Mouse (Mus musculus): ENCODE results near the gene Uba1. TPM values are rescaled to one million over a fixed set of nuclear protein-coding genes. Genes with fewer than 3 reads are reported as not detected.
A peak's percentile ranks its signal among the peaks of the same experiment; 100 is the strongest.

The Uba1 gene
- total RNA-seq, 1 experiment = 178 TPM

DNA sequence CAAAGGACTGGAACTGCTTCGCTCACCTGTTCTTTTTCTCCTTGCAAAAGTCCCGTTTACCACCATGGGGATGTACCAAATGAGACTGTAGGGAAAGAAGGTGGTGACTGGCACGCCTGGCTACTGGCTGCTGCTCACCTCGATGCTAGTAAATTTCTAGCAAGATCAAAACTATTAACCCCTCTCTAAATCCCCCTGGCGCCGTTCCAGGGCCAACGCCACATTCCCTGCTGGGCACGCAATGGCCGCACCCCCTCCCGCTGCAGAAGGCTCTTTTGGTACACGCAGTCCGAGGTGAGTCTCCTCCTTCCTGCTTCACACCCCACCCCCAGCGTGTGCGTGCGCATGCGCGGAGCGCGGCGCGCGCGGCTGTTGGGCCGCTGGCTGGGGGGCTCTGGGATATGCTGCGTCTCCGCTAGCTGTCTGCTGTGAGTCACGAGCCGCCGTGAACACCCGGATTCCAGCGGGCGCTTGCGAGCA is 30.0 kb downstream of the Uba1 start:
- TF ChIP-seq ZC3H11A (IDR thresholded peaks at IDR 0.05; ENCODE audit: borderline replicate concordance, low read depth, low read length) (no peak), ZNF384 (IDR thresholded peaks at IDR 0.05; ENCODE audit: low read depth, low read length) (no peak), MAFK (IDR thresholded peaks at IDR 0.05; ENCODE audit: insufficient read depth, low read depth, low read length) (no peak), CHD2 (IDR thresholded peaks at IDR 0.05; ENCODE audit: low read depth, low read length) (no peak)
- DNase-seq (ENCODE audit: low read depth, low spot score) = peak; percentile 56
- in situ Hi-C loops (cut with MboI; ENCODE audit: low sequenced_read_pairs in 2 of 2, unreplicated experiment in 2 of 2) = no loop called here
- Histone ChIP-seq H3K4me3 (ENCODE audit: insufficient read depth in 1 of 2, low read depth in 1 of 2, low read length in 2 of 2, poor library complexity in 1 of 2, severe bottlenecking in 1 of 2) (peak overlapping the region; percentile 95 to 98), H3K4me1 (ENCODE audit: control insufficient read depth in 2 of 2, insufficient read depth in 2 of 2, low read length in 2 of 2, poor library complexity in 1 of 2) (0 out of 4 replicates have a peak, but pooled peaks cover 0 to 2% of the 10 kb centered on the region in 2 experiments), H3K9me3 (ENCODE audit: control insufficient read depth, insufficient read depth, low read depth, low read length) (no peaks in the 10 kb centered on the region), H3K27ac (ENCODE audit: insufficient read depth, low read depth, low read length, poor library complexity, severe bottlenecking) (peak overlapping the region; percentile 93), H3K9ac (ENCODE audit: insufficient read depth, low read depth, low read length, poor library complexity, severe bottlenecking) (peak overlapping the region; percentile 99), H3K36me3 (ENCODE audit: control insufficient read depth, insufficient read depth, low read length, poor library complexity, severe bottlenecking) (peaks cover 9% of the 10 kb centered on the region)

DNA sequence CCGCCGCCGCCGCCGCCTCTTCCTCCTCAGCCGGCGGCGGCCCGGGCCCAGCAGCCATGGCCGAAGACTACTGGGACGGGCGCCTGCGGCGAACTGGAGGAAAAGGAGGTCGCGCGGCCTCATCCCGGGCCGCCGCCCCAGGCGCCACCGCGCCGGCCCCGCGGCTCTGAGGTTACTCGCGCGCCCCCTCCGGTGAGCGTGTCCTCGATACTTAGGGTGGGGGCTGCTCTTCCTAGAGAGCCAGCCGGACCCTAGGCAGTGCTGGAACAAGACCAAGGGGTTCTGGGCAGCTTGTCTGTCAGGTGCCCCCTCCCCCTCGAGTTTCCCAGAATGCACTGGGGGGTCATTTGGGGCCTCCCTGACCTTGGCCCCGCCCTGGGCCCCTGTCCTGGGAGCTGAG is 30.5 kb downstream of the Uba1 start:
- Histone ChIP-seq H3K9ac (ENCODE audit: insufficient read depth, low read depth, low read length, poor library complexity, severe bottlenecking) (peak overlapping the region; percentile 99), H3K9me3 (ENCODE audit: control insufficient read depth, insufficient read depth, low read depth, low read length) (no peaks in the 10 kb centered on the region), H3K27ac (ENCODE audit: insufficient read depth, low read depth, low read length, poor library complexity, severe bottlenecking) (peak overlapping the region; percentile 93), H3K36me3 (ENCODE audit: control insufficient read depth, insufficient read depth, low read length, poor library complexity, severe bottlenecking) (peaks cover 11% of the 10 kb centered on the region), H3K4me3 (ENCODE audit: insufficient read depth in 1 of 2, low read depth in 1 of 2, low read length in 2 of 2, poor library complexity in 1 of 2, severe bottlenecking in 1 of 2) (peak overlapping the region; percentile 95 to 98), H3K4me1 (ENCODE audit: control insufficient read depth in 2 of 2, insufficient read depth in 2 of 2, low read length in 2 of 2, poor library complexity in 1 of 2) (0 out of 4 replicates have a peak, but pooled peaks cover 0 to 2% of the 10 kb centered on the region in 2 experiments)
- no peak for TF ChIP-seq ZNF384 (IDR thresholded peaks at IDR 0.05; ENCODE audit: low read depth, low read length)
- no peak for TF ChIP-seq HCFC1 (IDR thresholded peaks at IDR 0.05; ENCODE audit: borderline replicate concordance, insufficient read depth, low read length)
- no peak for TF ChIP-seq CHD2 (IDR thresholded peaks at IDR 0.05; ENCODE audit: low read depth, low read length)
- no peak for TF ChIP-seq ZC3H11A (IDR thresholded peaks at IDR 0.05; ENCODE audit: borderline replicate concordance, low read depth, low read length)
- no peak for TF ChIP-seq MAFK (IDR thresholded peaks at IDR 0.05; ENCODE audit: insufficient read depth, low read depth, low read length)
- peak; percentile 42 for DNase-seq (ENCODE audit: low read depth, low spot score)
- in situ Hi-C loops (cut with MboI; ENCODE audit: low sequenced_read_pairs in 2 of 2, unreplicated experiment in 2 of 2) = no loop called here

- H3K27ac ChIP-seq (ENCODE audit: insufficient read depth, low read depth, low read length, poor library complexity, severe bottlenecking) = no peak overlapping the region
- peaks cover 31% of the 10 kb centered on the region for H3K36me3 ChIP-seq (ENCODE audit: control insufficient read depth, insufficient read depth, low read length, poor library complexity, severe bottlenecking)
- TF ChIP-seq ZC3H11A (IDR thresholded peaks at IDR 0.05; ENCODE audit: borderline replicate concordance, low read depth, low read length) (no peak), HCFC1 (IDR thresholded peaks at IDR 0.05; ENCODE audit: borderline replicate concordance, insufficient read depth, low read length) (no peak), ZNF384 (IDR thresholded peaks at IDR 0.05; ENCODE audit: low read depth, low read length) (no peak), MAFK (IDR thresholded peaks at IDR 0.05; ENCODE audit: insufficient read depth, low read depth, low read length) (no peak), CHD2 (IDR thresholded peaks at IDR 0.05; ENCODE audit: low read depth, low read length) (no peak)
- no peak for DNase-seq (ENCODE audit: low read depth, low spot score)
- 0 out of 4 replicates have a peak, but pooled peaks cover 0 to 2% of the 10 kb centered on the region in 2 experiments for H3K4me1 ChIP-seq (ENCODE audit: control insufficient read depth in 2 of 2, insufficient read depth in 2 of 2, low read length in 2 of 2, poor library complexity in 1 of 2)
- no peak overlapping the region for H3K9ac ChIP-seq (ENCODE audit: insufficient read depth, low read depth, low read length, poor library complexity, severe bottlenecking)
- in situ Hi-C loops (cut with MboI; ENCODE audit: low sequenced_read_pairs in 2 of 2, unreplicated experiment in 2 of 2) = no loop called here
- no peaks in the 10 kb centered on the region for H3K9me3 ChIP-seq (ENCODE audit: control insufficient read depth, insufficient read depth, low read depth, low read length)
- H3K4me3 ChIP-seq (ENCODE audit: insufficient read depth in 1 of 2, low read depth in 1 of 2, low read length in 2 of 2, poor library complexity in 1 of 2, severe bottlenecking in 1 of 2) = no peak overlapping the region
Measured at GRCm38 (mm10) chrX:20691566-20691965, 33.4 kb downstream of the Uba1 start.

DNA sequence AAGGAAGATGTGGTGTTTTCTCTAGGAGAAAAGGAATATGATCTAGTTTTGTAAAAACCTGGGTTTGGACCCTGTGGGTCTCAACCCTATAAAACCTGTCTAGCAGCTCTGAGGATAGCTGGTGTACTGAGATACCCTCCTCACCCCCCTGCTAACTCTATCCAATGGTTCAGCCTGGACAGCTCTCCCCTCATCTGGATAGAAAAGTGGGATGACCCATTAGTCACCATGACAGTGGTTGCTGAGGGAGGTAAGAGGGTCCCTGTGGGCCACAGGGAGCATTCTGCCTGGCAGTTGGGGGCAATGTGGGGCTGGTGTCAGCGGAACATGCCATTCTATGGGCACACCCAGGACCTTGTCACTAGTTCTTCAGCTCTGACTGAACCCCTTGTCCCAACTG is 34.5 kb downstream of the Uba1 start:
- H3K9me3 ChIP-seq (ENCODE audit: control insufficient read depth, insufficient read depth, low read depth, low read length) = no peaks in the 10 kb centered on the region
- H3K4me1 ChIP-seq (ENCODE audit: control insufficient read depth in 2 of 2, insufficient read depth in 2 of 2, low read length in 2 of 2, poor library complexity in 1 of 2) = 0 out of 4 replicates have a peak, but pooled peaks cover 0 to 2% of the 10 kb centered on the region in 2 experiments
- H3K27ac ChIP-seq (ENCODE audit: insufficient read depth, low read depth, low read length, poor library complexity, severe bottlenecking) = no peak overlapping the region
- H3K4me3 ChIP-seq (ENCODE audit: insufficient read depth in 1 of 2, low read depth in 1 of 2, low read length in 2 of 2, poor library complexity in 1 of 2, severe bottlenecking in 1 of 2) = no peak overlapping the region
- DNase-seq (ENCODE audit: low read depth, low spot score) = no peak
- in situ Hi-C loops (cut with MboI; ENCODE audit: low sequenced_read_pairs in 2 of 2, unreplicated experiment in 2 of 2) = no loop called here
- H3K9ac ChIP-seq (ENCODE audit: insufficient read depth, low read depth, low read length, poor library complexity, severe bottlenecking) = no peak overlapping the region
- TF ChIP-seq CHD2 (IDR thresholded peaks at IDR 0.05; ENCODE audit: low read depth, low read length) (no peak), ZC3H11A (IDR thresholded peaks at IDR 0.05; ENCODE audit: borderline replicate concordance, low read depth, low read length) (no peak), ZNF384 (IDR thresholded peaks at IDR 0.05; ENCODE audit: low read depth, low read length) (no peak), HCFC1 (IDR thresholded peaks at IDR 0.05; ENCODE audit: borderline replicate concordance, insufficient read depth, low read length) (no peak), MAFK (IDR thresholded peaks at IDR 0.05; ENCODE audit: insufficient read depth, low read depth, low read length) (no peak)
- H3K36me3 ChIP-seq (ENCODE audit: control insufficient read depth, insufficient read depth, low read length, poor library complexity, severe bottlenecking) = peaks cover 36% of the 10 kb centered on the region
